Mouse (Mus musculus) lung, adult 2 months (tissue): ENCODE results near the gene Dhcr24.

Source experiments
- CTCF ChIP-seq: fragments of 200-500 bp; IDR thresholded peaks from 2 replicates; pipeline ENCODE4 v1.5.1; 2011; ENCODE audit warnings: mild to moderate bottlenecking, low read length, control low read depth; ENCODE audit not compliant: insufficient read depth
- POLR2A ChIP-seq: fragments of 200-500 bp; IDR thresholded peaks from 2 replicates; pipeline ENCODE4 v1.6.1; 2011; ENCODE audit warnings: low read depth, mild to moderate bottlenecking, control low read depth, low read length, borderline replicate concordance; ENCODE audit errors: extremely low read depth

- TF ChIP-seq CTCF (no peak), POLR2A (no peak)
Measured at GRCm38 (mm10) chr4:106569680-106570079, 8.8 kb downstream of the Dhcr24 start.
